Mouse (Mus musculus): ENCODE measurements around the gene Tmc8.
"Not testable (repeated sequence)": the region's sequence is repeated elsewhere in the genome, so short reads cannot be mapped to it uniquely, and the experiment has no call there.

Gene Tmc8

GRCm38 (mm10) chr11:117772352-117772751 lies 9.5 kb upstream of the Tmc8 start:
- no peak for DNase-seq (ENCODE audit: low read depth, low spot score)

- no peak for DNase-seq (ENCODE audit: low read depth, low spot score)
Measured at GRCm38 (mm10) chr11:117774925-117775324, 7.0 kb upstream of the Tmc8 start.

- no peak for DNase-seq (ENCODE audit: low read depth, low spot score)
Measured at GRCm38 (mm10) chr11:117775540-117775939, 6.3 kb upstream of the Tmc8 start.

- DNase-seq (ENCODE audit: low read depth, low spot score) = no peak
Measured at GRCm38 (mm10) chr11:117776085-117776792, 5.6 kb upstream of the Tmc8 start.

GRCm38 (mm10) chr11:117777111-117777510 lies 4.8 kb upstream of the Tmc8 start:
- no peak for DNase-seq (ENCODE audit: low read depth, low spot score)

GRCm38 (mm10) chr11:117778031-117778430 lies 3.8 kb upstream of the Tmc8 start:
- no peak for DNase-seq (ENCODE audit: low read depth, low spot score)

- no peak for DNase-seq (ENCODE audit: low read depth, low spot score)
Measured at GRCm38 (mm10) chr11:117778851-117779433, 2.9 kb upstream of the Tmc8 start.

GRCm38 (mm10) chr11:117779434-117780198 lies 2.3 kb upstream of the Tmc8 start:
- no peak for DNase-seq (ENCODE audit: low read depth, low spot score)

- DNase-seq (ENCODE audit: low read depth, low spot score) = no peak
Measured at GRCm38 (mm10) chr11:117780199-117780515, 1.7 kb upstream of the Tmc8 start.

- no peak for DNase-seq (ENCODE audit: low read depth, low spot score)
Measured at GRCm38 (mm10) chr11:117780582-117781111, 1.2 kb upstream of the Tmc8 start.

- DNase-seq (ENCODE audit: low read depth, low spot score) = no peak
Measured at GRCm38 (mm10) chr11:117781199-117781821, 566 bp upstream of the Tmc8 start.

GRCm38 (mm10) chr11:117782705-117783034 lies 794 bp downstream of the Tmc8 start:
- DNase-seq (ENCODE audit: low read depth, low spot score) = no peak

GRCm38 (mm10) chr11:117783089-117783488 lies 1.2 kb downstream of the Tmc8 start:
- no peak for DNase-seq (ENCODE audit: low read depth, low spot score)

- no peak for DNase-seq (ENCODE audit: low read depth, low spot score)
Measured at GRCm38 (mm10) chr11:117783683-117784309, 1.9 kb downstream of the Tmc8 start.

- DNase-seq (ENCODE audit: low read depth, low spot score) = no peak
Measured at GRCm38 (mm10) chr11:117786294-117786693, 4.4 kb downstream of the Tmc8 start.

- DNase-seq (ENCODE audit: low read depth, low spot score) = not testable (repeated sequence)
Measured at GRCm38 (mm10) chr11:117788481-117788880, 6.6 kb downstream of the Tmc8 start.

GRCm38 (mm10) chr11:117790286-117790685 lies 8.4 kb downstream of the Tmc8 start:
- DNase-seq (ENCODE audit: low read depth, low spot score) = no peak

- DNase-seq (ENCODE audit: low read depth, low spot score) = no peak
Measured at GRCm38 (mm10) chr11:117790703-117791440, 9.0 kb downstream of the Tmc8 start.

- no peak for DNase-seq (ENCODE audit: low read depth, low spot score)
Measured at GRCm38 (mm10) chr11:117791441-117791761, 9.5 kb downstream of the Tmc8 start.

GRCm38 (mm10) chr11:117792281-117792888 lies 10.5 kb downstream of the Tmc8 start:
- no peak for DNase-seq (ENCODE audit: low read depth, low spot score)

- no peak for DNase-seq (ENCODE audit: low read depth, low spot score)
Measured at GRCm38 (mm10) chr11:117794035-117794551, 12.2 kb downstream of the Tmc8 start.

Measured in retina, adult 2 months (tissue).